Mouse (Mus musculus) neural tube, embryonic 11.5 days (tissue): ENCODE results near the gene Lrrtm4. TPM values are rescaled to one million over a fixed set of nuclear protein-coding genes. Genes with fewer than 3 reads are reported as not detected.

Source experiments
- ATAC-seq: fragments of 200-750 bp; cut with Nextera tagmentation; 2 replicates; pipeline ENCODE4 v1.8.0; 2017; ENCODE audit warnings: moderate number of reproducible peaks, mild to moderate bottlenecking, moderate TSS enrichment, moderate library complexity; ENCODE audit not compliant: insufficient read depth, low FRiP score, low TSS enrichment
- DNase-seq: peaks from one replicate; pipeline ENCODE4 v3.0.0-alpha.2; 2015; ENCODE audit warnings: low spot score
- H3K27ac ChIP-seq: fragments of 300-500 bp; sonication (generic); 2 replicates; pipeline ENCODE4 v1.5.1; 2014; ENCODE audit warnings: low read depth, mild to moderate bottlenecking, low read length
- H3K27me3 ChIP-seq: fragments of 300-500 bp; sonication (generic); 2 replicates; pipeline ENCODE4 v1.6.1; 2014; ENCODE audit warnings: mild to moderate bottlenecking, low read length, mixed read lengths; ENCODE audit not compliant: control insufficient read depth, insufficient read depth
- H3K36me3 ChIP-seq: fragments of 300-500 bp; sonication (generic); 2 replicates; pipeline ENCODE4 v1.6.1; 2014; ENCODE audit warnings: mild to moderate bottlenecking, low read length, moderate library complexity, mixed read lengths; ENCODE audit not compliant: control insufficient read depth, insufficient read depth
- H3K4me1 ChIP-seq: fragments of 300-500 bp; sonication (generic); 2 replicates; pipeline ENCODE4 v1.6.1; 2014; ENCODE audit warnings: low read length, mixed read lengths; ENCODE audit not compliant: control insufficient read depth, insufficient read depth
- H3K4me2 ChIP-seq: fragments of 300-500 bp; sonication (generic); 2 replicates; pipeline ENCODE4 v1.6.1; 2014; ENCODE audit warnings: low read depth, mild to moderate bottlenecking, moderate library complexity
- H3K4me3 ChIP-seq: fragments of 300-500 bp; sonication (generic); 2 replicates; pipeline ENCODE4 v1.5.1; 2014; ENCODE audit warnings: low read depth, low read length
- H3K9ac ChIP-seq: fragments of 300-500 bp; sonication (generic); 2 replicates; pipeline ENCODE4 v1.6.1; 2014; ENCODE audit warnings: mild to moderate bottlenecking, low read length
- H3K9me3 ChIP-seq: fragments of 300-500 bp; sonication (generic); 2 replicates; pipeline ENCODE4 v1.6.1; 2016; ENCODE audit warnings: low read length; ENCODE audit not compliant: control insufficient read depth
- WGBS: fragments of 180-500 bp; shearing (Covaris S2); extraction: QIAGEN DNeasy Blood & Tissue Kit; methylation state at CpG from one replicate; pipeline ENCODE4 v1.1.7; 2014; 5-methylcytosine and 5-hydroxymethylcytosine counted together
- polyA plus RNA-seq: library from polyadenylated mRNA; unstranded; fragments of >200 nt; fragmentation: Nextera tagmentation; extraction: Ambion mirVana; gene quantifications from 2 replicates; pipeline ENCODE4 v1.2.1, GENCODE M21; 2014

The Lrrtm4 gene
- polyA plus RNA-seq, 1 experiment from 2014 or later = 5.5 TPM

GRCm38 (mm10) chr6:80357092-80357491 lies 338.4 kb downstream of the Lrrtm4 start:
- Histone ChIP-seq H3K9ac (no peak overlapping the region), H3K4me3 (no peak overlapping the region), H3K4me1 (no peaks in the 10 kb centered on the region), H3K9me3 (no peaks in the 10 kb centered on the region), H3K27me3 (no peaks in the 10 kb centered on the region), H3K4me2 (no peak overlapping the region), H3K27ac (no peak overlapping the region), H3K36me3 (no peaks in the 10 kb centered on the region)
- DNase-seq (no peak), ATAC-seq (no peak)
- 77% methylated on average over 1 of the region's 1 CpGs for WGBS

- no peaks in the 10 kb centered on the region for H3K27me3 ChIP-seq
- H3K4me1 ChIP-seq = no peaks in the 10 kb centered on the region
- no peak overlapping the region for H3K4me3 ChIP-seq
- H3K4me2 ChIP-seq = no peak overlapping the region
- ATAC-seq (no peak), DNase-seq (no peak)
- no peaks in the 10 kb centered on the region for H3K36me3 ChIP-seq
- no peak overlapping the region for H3K9ac ChIP-seq
- H3K9me3 ChIP-seq = no peaks in the 10 kb centered on the region
- H3K27ac ChIP-seq = no peak overlapping the region
Observed at GRCm38 (mm10) chr6:80363593-80363992, 344.9 kb downstream of the Lrrtm4 start.

- Histone ChIP-seq H3K4me1 (no peaks in the 10 kb centered on the region), H3K4me3 (no peak overlapping the region), H3K36me3 (no peaks in the 10 kb centered on the region), H3K4me2 (no peak overlapping the region), H3K9me3 (no peaks in the 10 kb centered on the region), H3K27me3 (no peaks in the 10 kb centered on the region), H3K27ac (no peak overlapping the region), H3K9ac (no peak overlapping the region)
- no peak for ATAC-seq
- DNase-seq = no peak
- WGBS = 86% methylated on average over 4 of the region's 4 CpGs
Observed at GRCm38 (mm10) chr6:80366532-80366931, 347.9 kb downstream of the Lrrtm4 start.

GRCm38 (mm10) chr6:80389571-80389970 lies 370.9 kb downstream of the Lrrtm4 start:
- Histone ChIP-seq H3K9me3 (no peaks in the 10 kb centered on the region), H3K4me2 (no peak overlapping the region), H3K4me1 (no peaks in the 10 kb centered on the region), H3K27me3 (no peaks in the 10 kb centered on the region), H3K36me3 (no peaks in the 10 kb centered on the region), H3K9ac (no peak overlapping the region), H3K4me3 (no peak overlapping the region), H3K27ac (no peak overlapping the region)
- no peak for DNase-seq
- WGBS = 49% methylated on average over 4 of the region's 4 CpGs
- ATAC-seq = peak; percentile 62; the same call in 1 of the 2 replicates

- Histone ChIP-seq H3K4me1 (no peaks in the 10 kb centered on the region), H3K4me2 (no peak overlapping the region), H3K9me3 (no peaks in the 10 kb centered on the region), H3K27ac (no peak overlapping the region), H3K4me3 (no peak overlapping the region), H3K9ac (no peak overlapping the region), H3K27me3 (no peaks in the 10 kb centered on the region), H3K36me3 (no peaks in the 10 kb centered on the region)
- ATAC-seq (no peak), DNase-seq (no peak)
- WGBS = 78% methylated on average over 1 of the region's 1 CpGs
Observed at GRCm38 (mm10) chr6:80406757-80407156, 388.1 kb downstream of the Lrrtm4 start.

GRCm38 (mm10) chr6:80440135-80440534 lies 421.5 kb downstream of the Lrrtm4 start:
- no peaks in the 10 kb centered on the region for H3K36me3 ChIP-seq
- no peaks in the 10 kb centered on the region for H3K27me3 ChIP-seq
- ATAC-seq = no peak
- H3K4me2 ChIP-seq = no peak overlapping the region
- no peak overlapping the region for H3K27ac ChIP-seq
- no peak overlapping the region for H3K9ac ChIP-seq
- H3K4me1 ChIP-seq = no peaks in the 10 kb centered on the region
- H3K9me3 ChIP-seq = no peaks in the 10 kb centered on the region
- no peak overlapping the region for H3K4me3 ChIP-seq
- no peak for DNase-seq

- DNase-seq = no peak
- H3K4me2 ChIP-seq = no peak overlapping the region
- H3K9ac ChIP-seq = no peak overlapping the region
- no peaks in the 10 kb centered on the region for H3K27me3 ChIP-seq
- no peaks in the 10 kb centered on the region for H3K36me3 ChIP-seq
- H3K4me1 ChIP-seq = no peaks in the 10 kb centered on the region
- no peak overlapping the region for H3K27ac ChIP-seq
- H3K9me3 ChIP-seq = no peaks in the 10 kb centered on the region
- WGBS = 78% methylated on average over 4 of the region's 4 CpGs
- no peak for ATAC-seq
- no peak overlapping the region for H3K4me3 ChIP-seq
Observed at GRCm38 (mm10) chr6:80470546-80470945, 451.9 kb downstream of the Lrrtm4 start.

- H3K4me3 ChIP-seq = no peak overlapping the region
Observed at GRCm38 (mm10) chr6:80476153-80476552, 457.5 kb downstream of the Lrrtm4 start.

GRCm38 (mm10) chr6:80545017-80545416 lies 526.3 kb downstream of the Lrrtm4 start:
- Histone ChIP-seq H3K27me3 (no peaks in the 10 kb centered on the region), H3K9ac (no peak overlapping the region), H3K4me2 (no peak overlapping the region), H3K4me3 (no peak overlapping the region), H3K27ac (no peak overlapping the region), H3K36me3 (no peaks in the 10 kb centered on the region), H3K9me3 (no peaks in the 10 kb centered on the region), H3K4me1 (no peaks in the 10 kb centered on the region)
- DNase-seq (no peak), ATAC-seq (no peak)
- 7% methylated on average over 1 of the region's 1 CpGs for WGBS

More at GRCm38 (mm10) chr6:80476153-80476552, 457.5 kb downstream of the Lrrtm4 start:
- Histone ChIP-seq H3K9me3 (no peaks in the 10 kb centered on the region), H3K27me3 (no peaks in the 10 kb centered on the region), H3K36me3 (no peaks in the 10 kb centered on the region), H3K27ac (no peak overlapping the region), H3K4me1 (no peaks in the 10 kb centered on the region), H3K4me2 (no peak overlapping the region), H3K9ac (no peak overlapping the region)
- DNase-seq (no peak), ATAC-seq (no peak)
- WGBS = 82% methylated on average over 3 of the region's 3 CpGs
